Mouse (Mus musculus) left cerebral cortex, postnatal 10 days (tissue): ENCODE measurements around the gene Gpatch8. TPM values are rescaled to one million over a fixed set of nuclear protein-coding genes. Genes with fewer than 3 reads are reported as not detected.

Source experiments
- DNase-seq, 2 experiments: peaks; one replicate each; pipeline ENCODE4 v3.0.0; 2021 to 2022; ENCODE audit warnings: low spot score in 2 of 2, mixed read lengths in 1 of 2; ENCODE audit errors: extremely low spot score in 1 of 2
- intact Hi-C: fragments of 180-260 bp; cut with DNase I; formaldehyde crosslinking; loops from one replicate; pipeline ENCODE4 v1.15.1; 2025
- total RNA-seq, 2 experiments: library from RNA; stranded (reverse); gene quantifications; 2 replicates each; pipeline ENCODE4 v1.2.3; 2021

Gene Gpatch8
- 10 to 100 TPM; 46.0 to 46.8 TPM for total RNA-seq

- DNase-seq = peak; percentile 95 to 98
- intact Hi-C loops = no loop called here
Measured at GRCm38 (mm10) chr11:102556031-102556715, at the start of gene Gpatch8. Gene Gpatch8 (minus strand): TSS chr11:102556392.

GRCm38 (mm10) chr11:102604777-102605552 lies 48.8 kb upstream of the Gpatch8 start:
- intact Hi-C loops = loop anchor here (5.0 kb wide), 1 partner anchor 33 kb away; no protein-coding TSS in a partner anchor
- DNase-seq = peak in 1 of 2 experiments; percentile 52

GRCm38 (mm10) chr11:102604010-102604584 lies 47.9 kb upstream of the Gpatch8 start, which contains the start of gene Fzd2:
Gene Fzd2 (plus strand): TSS chr11:102604396.
- intact Hi-C loops = no loop called here
- peak; percentile 84 to 86 for DNase-seq

GRCm38 (mm10) chr11:102603496-102603850 lies 47.3 kb upstream of the Gpatch8 start:
- intact Hi-C loops = no loop called here
- DNase-seq = no peak

- intact Hi-C loops = no loop called here
- no peak for DNase-seq
Measured at GRCm38 (mm10) chr11:102602816-102603495, 46.8 kb upstream of the Gpatch8 start.

- DNase-seq = no peak
- intact Hi-C loops = no loop called here
Measured at GRCm38 (mm10) chr11:102599912-102600311, 43.7 kb upstream of the Gpatch8 start.

- no peak for DNase-seq
- intact Hi-C loops = no loop called here
Measured at GRCm38 (mm10) chr11:102595341-102595820, 39.2 kb upstream of the Gpatch8 start.

GRCm38 (mm10) chr11:102587554-102587953 lies 31.4 kb upstream of the Gpatch8 start:
- no peak for DNase-seq
- intact Hi-C loops = no loop called here

- intact Hi-C loops = no loop called here
- no peak for DNase-seq
Measured at GRCm38 (mm10) chr11:102586445-102587130, 30.4 kb upstream of the Gpatch8 start.

- no peak for DNase-seq
- intact Hi-C loops = no loop called here
Measured at GRCm38 (mm10) chr11:102582736-102583135, 26.5 kb upstream of the Gpatch8 start.

GRCm38 (mm10) chr11:102582016-102582610 lies 25.9 kb upstream of the Gpatch8 start:
- intact Hi-C loops = no loop called here
- peak in 1 of 2 experiments; percentile 69 for DNase-seq

- intact Hi-C loops = no loop called here
- DNase-seq = no peak
Measured at GRCm38 (mm10) chr11:102581281-102582015, 25.3 kb upstream of the Gpatch8 start.

GRCm38 (mm10) chr11:102580034-102580330 lies 23.8 kb upstream of the Gpatch8 start:
- intact Hi-C loops = no loop called here
- DNase-seq = no peak

- intact Hi-C loops = no loop called here
Measured at GRCm38 (mm10) chr11:102579165-102580033, 23.2 kb upstream of the Gpatch8 start, which contains the start of gene Gm11627. Gene Gm11627 (minus strand): TSS chr11:102579461.

GRCm38 (mm10) chr11:102578341-102579118 lies 22.3 kb upstream of the Gpatch8 start:
- intact Hi-C loops = no loop called here
- peak; percentile 32 to 89 for DNase-seq

More at GRCm38 (mm10) chr11:102579165-102580033, 23.2 kb upstream of the Gpatch8 start, which contains the start of gene Gm11627:
- peak in 1 of 2 experiments; percentile 59 for DNase-seq
